Mouse (Mus musculus) spleen, adult 2 months (tissue): ENCODE data around the gene Atp2c2.

ENCODE experiments used
- CTCF ChIP-seq: fragments of 200-500 bp; IDR thresholded peaks from 2 replicates; pipeline ENCODE4 v1.5.1; 2011; ENCODE audit warnings: mild to moderate bottlenecking, inconsistent platforms; ENCODE audit not compliant: insufficient read depth, insufficient read length, insufficient replicate concordance; ENCODE audit errors: extremely low read depth
- POLR2A ChIP-seq: fragments of 200-500 bp; IDR thresholded peaks from 2 replicates; pipeline ENCODE4 v1.6.1; 2011; ENCODE audit warnings: low read depth, low read length, inconsistent platforms

GRCm38 (mm10) chr8:119777765-119778164 is 78.0 kb downstream of the Atp2c2 start:
- TF ChIP-seq CTCF (no peak), POLR2A (no peak)
